Mouse (Mus musculus): ENCODE data around the gene Rapgef1. TPM values are rescaled to one million over a fixed set of nuclear protein-coding genes. Genes with fewer than 3 reads are reported as not detected.
"Not testable (repeated sequence)": the region's sequence is repeated elsewhere in the genome, so short reads cannot be mapped to it uniquely, and the experiment has no call there.

The Rapgef1 gene
- polyA plus RNA-seq, 1 experiment from 2014 or later: 15.1 TPM

DNA sequence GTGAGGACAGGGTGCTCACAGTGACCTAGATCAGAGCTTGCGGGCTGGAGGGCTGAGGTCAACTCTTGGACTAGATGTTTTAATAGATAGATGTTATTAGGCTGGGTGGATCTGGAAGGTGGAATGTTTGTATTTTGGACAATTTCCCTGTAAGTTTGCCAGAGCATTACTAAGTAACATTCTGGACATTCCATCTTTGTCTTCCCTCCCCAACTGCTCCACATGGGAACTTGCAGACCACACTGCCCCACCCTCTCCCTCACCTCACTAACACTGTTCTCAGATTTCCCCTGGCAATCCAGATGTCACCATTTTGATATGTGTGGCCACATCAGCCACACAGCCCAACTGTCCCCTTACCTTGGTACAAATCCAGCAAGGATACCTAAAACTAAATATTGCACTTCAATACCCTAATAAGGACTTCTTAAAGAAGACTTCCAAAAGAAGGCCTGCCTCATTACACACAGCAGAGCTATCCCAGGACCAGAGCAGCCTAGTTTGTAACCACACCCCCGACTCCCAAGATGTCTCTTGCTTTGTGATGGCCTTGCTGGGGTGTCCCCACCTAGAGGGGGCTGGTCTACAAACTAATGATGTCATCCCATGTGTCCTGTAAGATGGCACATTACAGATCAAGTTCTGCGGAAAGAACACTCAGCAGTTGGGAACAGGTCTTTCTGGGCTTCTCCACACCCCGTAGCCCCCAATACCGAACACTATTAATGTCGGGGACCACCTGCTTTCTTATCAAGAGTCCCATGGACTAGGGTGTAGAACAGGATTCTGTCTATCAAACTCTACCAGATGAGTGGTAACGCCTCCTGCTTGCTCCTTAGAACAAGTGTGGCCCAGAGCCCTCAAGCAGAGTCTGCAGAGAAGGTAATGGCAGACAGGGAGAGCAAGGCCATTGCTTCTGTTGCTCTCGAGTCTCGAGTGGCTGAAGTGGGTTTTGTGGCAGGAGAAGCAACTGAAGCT is 83.9 kb downstream of the Rapgef1 start:
- no peak overlapping the region for H3K27ac ChIP-seq (ENCODE audit: low read depth)
- H3K4me3 ChIP-seq (ENCODE audit: low read depth, low read length): no peak overlapping the region
- no peak overlapping the region for H3K9ac ChIP-seq (ENCODE audit: low read length)
- 89% methylated on average over 9 of the region's 9 CpGs for WGBS
- no peaks in the 10 kb centered on the region for H3K4me1 ChIP-seq (replicated peaks; ENCODE audit: control insufficient read depth, insufficient read depth, low read length)
- H3K9me3 ChIP-seq (ENCODE audit: control insufficient read depth, low read length): no peaks in the 10 kb centered on the region
- peaks cover 93% of the 10 kb centered on the region for H3K36me3 ChIP-seq (ENCODE audit: control insufficient read depth, insufficient read depth, low read length)
- no peak overlapping the region for H3K4me2 ChIP-seq (ENCODE audit: low read length)
- ATAC-seq (replicated peaks; ENCODE audit: low FRiP score, low TSS enrichment, low read depth) (no peak), DNase-seq (ENCODE audit: low spot score) (no peak)
- H3K27me3 ChIP-seq (replicated peaks; ENCODE audit: control insufficient read depth, insufficient read depth, low read length): no peaks in the 10 kb centered on the region

DNA sequence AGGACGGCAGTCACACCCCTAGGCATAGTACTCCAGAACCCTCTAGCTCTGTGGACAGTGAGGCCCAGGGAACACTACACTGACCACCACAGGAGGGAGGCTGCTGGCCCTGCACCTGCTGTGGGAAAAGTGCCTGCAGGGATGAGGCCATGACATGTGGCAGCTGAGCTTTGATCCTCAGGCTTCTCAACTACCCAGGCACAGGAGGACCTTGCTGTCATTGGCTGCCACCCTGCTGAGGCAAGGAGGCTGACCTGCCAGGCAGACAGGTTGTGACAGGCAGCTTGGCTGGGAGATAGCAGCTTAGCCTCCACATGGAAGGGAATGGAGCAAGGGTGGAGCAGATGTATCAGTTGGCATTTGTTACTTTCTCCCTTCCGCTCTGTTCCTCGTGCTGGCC is 86.0 kb downstream of the Rapgef1 start:
- no peaks in the 10 kb centered on the region for H3K9me3 ChIP-seq (ENCODE audit: control insufficient read depth, low read length)
- H3K9ac ChIP-seq (ENCODE audit: low read length): no peak overlapping the region
- no peaks in the 10 kb centered on the region for H3K27me3 ChIP-seq (replicated peaks; ENCODE audit: control insufficient read depth, insufficient read depth, low read length)
- ATAC-seq (replicated peaks; ENCODE audit: low FRiP score, low TSS enrichment, low read depth) (no peak), DNase-seq (ENCODE audit: low spot score) (no peak)
- H3K36me3 ChIP-seq (ENCODE audit: control insufficient read depth, insufficient read depth, low read length): peaks cover 87% of the 10 kb centered on the region
- H3K4me2 ChIP-seq (ENCODE audit: low read length): no peak overlapping the region
- 86% methylated on average over 3 of the region's 3 CpGs for whole genome bisulfite sequencing
- H3K4me1 ChIP-seq (replicated peaks; ENCODE audit: control insufficient read depth, insufficient read depth, low read length): no peaks in the 10 kb centered on the region
- no peak overlapping the region for H3K4me3 ChIP-seq (ENCODE audit: low read depth, low read length)
- H3K27ac ChIP-seq (ENCODE audit: low read depth): no peak overlapping the region

- DNase-seq (ENCODE audit: low spot score): no peak
- no peak overlapping the region for H3K9ac ChIP-seq (ENCODE audit: low read length)
- H3K27me3 ChIP-seq (replicated peaks; ENCODE audit: control insufficient read depth, insufficient read depth, low read length): no peaks in the 10 kb centered on the region
- no peaks in the 10 kb centered on the region for H3K4me1 ChIP-seq (replicated peaks; ENCODE audit: control insufficient read depth, insufficient read depth, low read length)
- H3K9me3 ChIP-seq (ENCODE audit: control insufficient read depth, low read length): no peaks in the 10 kb centered on the region
- H3K27ac ChIP-seq (ENCODE audit: low read depth): no peak overlapping the region
- ATAC-seq (replicated peaks; ENCODE audit: low FRiP score, low TSS enrichment, low read depth): no peak
- H3K36me3 ChIP-seq (ENCODE audit: control insufficient read depth, insufficient read depth, low read length): peaks cover 76% of the 10 kb centered on the region
- H3K4me2 ChIP-seq (ENCODE audit: low read length): no peak overlapping the region
- WGBS: 92% methylated on average over 18 of the region's 18 CpGs
- no peak overlapping the region for H3K4me3 ChIP-seq (ENCODE audit: low read depth, low read length)
Observed at GRCm38 (mm10) chr2:29706726-29707620, 87.5 kb downstream of the Rapgef1 start.

DNA sequence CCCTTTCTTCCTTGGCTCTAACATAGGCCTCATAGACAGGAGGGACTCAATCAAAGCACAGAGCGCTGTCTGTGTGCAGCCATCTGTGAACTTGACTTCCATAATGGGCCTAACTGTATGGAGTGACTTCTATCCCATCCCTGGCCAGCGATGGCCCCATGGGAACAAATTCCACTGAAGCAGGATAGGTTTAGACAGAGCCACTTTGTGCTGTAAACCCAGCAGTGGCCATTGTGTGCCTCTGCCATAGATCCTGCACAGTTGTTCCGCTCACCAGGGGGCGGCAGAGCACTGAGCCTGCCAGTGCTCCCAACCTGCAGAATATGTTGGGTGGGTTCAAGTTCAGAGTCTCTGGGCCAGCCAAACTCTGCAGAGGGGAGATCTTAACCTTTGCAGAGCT is 88.2 kb downstream of the Rapgef1 start:
- no peaks in the 10 kb centered on the region for H3K27me3 ChIP-seq (replicated peaks; ENCODE audit: control insufficient read depth, insufficient read depth, low read length)
- no peaks in the 10 kb centered on the region for H3K9me3 ChIP-seq (ENCODE audit: control insufficient read depth, low read length)
- H3K9ac ChIP-seq (ENCODE audit: low read length): no peak overlapping the region
- no peak for ATAC-seq (replicated peaks; ENCODE audit: low FRiP score, low TSS enrichment, low read depth)
- 91% methylated on average over 4 of the region's 4 CpGs for WGBS
- no peak overlapping the region for H3K27ac ChIP-seq (ENCODE audit: low read depth)
- no peak overlapping the region for H3K4me3 ChIP-seq (ENCODE audit: low read depth, low read length)
- no peak for DNase-seq (ENCODE audit: low spot score)
- no peak overlapping the region for H3K4me2 ChIP-seq (ENCODE audit: low read length)
- peaks cover 76% of the 10 kb centered on the region for H3K36me3 ChIP-seq (ENCODE audit: control insufficient read depth, insufficient read depth, low read length)
- H3K4me1 ChIP-seq (replicated peaks; ENCODE audit: control insufficient read depth, insufficient read depth, low read length): no peaks in the 10 kb centered on the region

DNA sequence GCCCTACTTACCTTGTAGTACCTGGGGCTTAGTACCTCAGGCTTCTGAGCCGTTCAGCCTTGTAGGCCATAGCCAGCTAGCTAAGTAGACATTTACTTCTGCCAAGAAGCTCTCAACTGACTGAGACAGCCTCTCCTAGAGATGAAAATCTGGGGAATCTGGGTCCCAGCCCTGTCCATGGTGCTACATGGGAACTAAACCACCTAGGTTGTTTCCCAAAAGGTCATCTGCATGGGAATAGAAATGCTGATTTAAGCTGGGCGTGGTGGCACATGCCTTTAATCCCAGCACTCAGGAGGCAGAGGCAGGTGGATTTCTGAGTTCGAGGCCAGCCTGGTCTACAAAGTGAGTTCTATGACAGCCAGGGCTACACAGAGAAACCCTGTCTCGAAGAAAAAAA is 88.7 kb downstream of the Rapgef1 start:
- H3K4me2 ChIP-seq (ENCODE audit: low read length); ATAC-seq (replicated peaks; ENCODE audit: low FRiP score, low TSS enrichment, low read depth); DNase-seq (ENCODE audit: low spot score); H3K27me3 ChIP-seq (replicated peaks; ENCODE audit: control insufficient read depth, insufficient read depth, low read length); H3K4me3 ChIP-seq (ENCODE audit: low read depth, low read length); H3K9ac ChIP-seq (ENCODE audit: low read length); H3K9me3 ChIP-seq (ENCODE audit: control insufficient read depth, low read length); H3K4me1 ChIP-seq (replicated peaks; ENCODE audit: control insufficient read depth, insufficient read depth, low read length); H3K27ac ChIP-seq (ENCODE audit: low read depth): not testable (repeated sequence)
- H3K36me3 ChIP-seq (ENCODE audit: control insufficient read depth, insufficient read depth, low read length): peaks cover 71% of the 10 kb centered on the region
- WGBS: 91% methylated on average over 4 of the region's 4 CpGs

DNA sequence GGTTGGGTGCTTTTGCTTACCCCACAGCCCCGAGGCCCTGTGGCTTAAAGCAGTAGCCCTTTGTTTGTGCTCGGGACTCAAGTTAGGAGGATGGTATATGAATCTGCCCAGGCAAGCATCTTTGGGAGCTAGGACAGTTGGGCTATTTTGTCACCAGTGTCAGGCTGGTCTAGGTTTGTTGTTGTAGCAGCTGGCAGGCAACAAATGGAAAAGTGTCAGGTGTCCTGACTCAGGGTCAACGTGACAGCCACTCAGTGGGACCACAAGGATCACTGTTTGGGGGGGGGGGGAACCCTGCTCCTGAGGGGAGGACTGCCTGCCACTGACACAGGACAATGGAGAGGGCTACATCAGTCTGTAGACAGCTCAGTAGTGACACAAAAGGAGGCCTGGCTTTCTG is 91.5 kb downstream of the Rapgef1 start:
- H3K9me3 ChIP-seq (ENCODE audit: control insufficient read depth, low read length): no peaks in the 10 kb centered on the region
- ATAC-seq (replicated peaks; ENCODE audit: low FRiP score, low TSS enrichment, low read depth) (no peak), DNase-seq (ENCODE audit: low spot score) (no peak)
- no peak overlapping the region for H3K9ac ChIP-seq (ENCODE audit: low read length)
- peaks cover 4% of the 10 kb centered on the region; the same call in 1 of the 2 replicates for H3K4me1 ChIP-seq (replicated peaks; ENCODE audit: control insufficient read depth, insufficient read depth, low read length)
- H3K27me3 ChIP-seq (replicated peaks; ENCODE audit: control insufficient read depth, insufficient read depth, low read length): no peaks in the 10 kb centered on the region
- no peak overlapping the region for H3K27ac ChIP-seq (ENCODE audit: low read depth)
- H3K4me3 ChIP-seq (ENCODE audit: low read depth, low read length): no peak overlapping the region
- WGBS: 59% methylated on average over 3 of the region's 3 CpGs
- H3K4me2 ChIP-seq (ENCODE audit: low read length): no peak overlapping the region
- H3K36me3 ChIP-seq (ENCODE audit: control insufficient read depth, insufficient read depth, low read length): peaks cover 51% of the 10 kb centered on the region

GRCm38 (mm10) chr2:29711877-29712276 is 92.4 kb downstream of the Rapgef1 start:
- ATAC-seq (replicated peaks; ENCODE audit: low FRiP score, low TSS enrichment, low read depth) (no peak), DNase-seq (ENCODE audit: low spot score) (no peak)
- H3K27ac ChIP-seq (ENCODE audit: low read depth): no peak overlapping the region
- H3K27me3 ChIP-seq (replicated peaks; ENCODE audit: control insufficient read depth, insufficient read depth, low read length): no peaks in the 10 kb centered on the region
- H3K4me1 ChIP-seq (replicated peaks; ENCODE audit: control insufficient read depth, insufficient read depth, low read length): peaks cover 11% of the 10 kb centered on the region
- H3K4me2 ChIP-seq (ENCODE audit: low read length): no peak overlapping the region
- no peak overlapping the region for H3K9ac ChIP-seq (ENCODE audit: low read length)
- H3K4me3 ChIP-seq (ENCODE audit: low read depth, low read length): no peak overlapping the region
- 69% methylated on average over 5 of the region's 5 CpGs for WGBS
- H3K9me3 ChIP-seq (ENCODE audit: control insufficient read depth, low read length): no peaks in the 10 kb centered on the region
- peaks cover 46% of the 10 kb centered on the region for H3K36me3 ChIP-seq (ENCODE audit: control insufficient read depth, insufficient read depth, low read length)

GRCm38 (mm10) chr2:29713501-29713900 is 94.0 kb downstream of the Rapgef1 start:
- 93% methylated on average over 1 of the region's 2 CpGs for WGBS
- Histone ChIP-seq H3K9ac (ENCODE audit: low read length) (no peak overlapping the region), H3K9me3 (ENCODE audit: control insufficient read depth, low read length) (no peaks in the 10 kb centered on the region), H3K4me3 (ENCODE audit: low read depth, low read length) (no peak overlapping the region), H3K27ac (ENCODE audit: low read depth) (no peak overlapping the region), H3K36me3 (ENCODE audit: control insufficient read depth, insufficient read depth, low read length) (peaks cover 33% of the 10 kb centered on the region), H3K27me3 (replicated peaks; ENCODE audit: control insufficient read depth, insufficient read depth, low read length) (no peaks in the 10 kb centered on the region), H3K4me2 (ENCODE audit: low read length) (no peak overlapping the region), H3K4me1 (replicated peaks; ENCODE audit: control insufficient read depth, insufficient read depth, low read length) (peaks cover 13% of the 10 kb centered on the region)
- DNase-seq (ENCODE audit: low spot score) (no peak), ATAC-seq (replicated peaks; ENCODE audit: low FRiP score, low TSS enrichment, low read depth) (no peak)

All from intestine, embryonic 14.5 days (tissue).